Mouse (Mus musculus) kidney, adult 8-10 months (tissue): ENCODE measurements around the gene H2-Q4.
"Not testable (repeated sequence)": the region's sequence is repeated elsewhere in the genome, so short reads cannot be mapped to it uniquely, and the experiment has no call there.

ENCODE experiments used
- DNase-seq, 2 experiments: peaks; one replicate each; pipeline ENCODE4 v3.0.0; 2022

Gene H2-Q4

GRCm38 (mm10) chr17:35420206-35420810 lies 40.9 kb downstream of the H2-Q4 start:
- not testable (repeated sequence) for DNase-seq

GRCm38 (mm10) chr17:35421331-35421730 lies 41.9 kb downstream of the H2-Q4 start:
- DNase-seq, result not testable (repeated sequence)

- DNase-seq, result peak in 1 of 2 experiments; percentile 0
Observed at GRCm38 (mm10) chr17:35422360-35422759, 42.9 kb downstream of the H2-Q4 start.

- DNase-seq, result peak in 1 of 2 experiments; percentile 0
Observed at GRCm38 (mm10) chr17:35423131-35423810, 43.9 kb downstream of the H2-Q4 start.

- DNase-seq, result peak in 1 of 2 experiments; percentile 0
Observed at GRCm38 (mm10) chr17:35424106-35424505, 44.7 kb downstream of the H2-Q4 start.

- peak; percentile 78 to 79 for DNase-seq
Observed at GRCm38 (mm10) chr17:35424624-35425416, 45.4 kb downstream of the H2-Q4 start, which contains the start of gene H2-Q6. Gene H2-Q6 (plus strand): TSS chr17:35424850.

- peak in 1 of 2 experiments; percentile 11 for DNase-seq
Observed at GRCm38 (mm10) chr17:35425474-35425873, 46.1 kb downstream of the H2-Q4 start.

GRCm38 (mm10) chr17:35428883-35429282 lies 49.5 kb downstream of the H2-Q4 start:
- not testable (repeated sequence) for DNase-seq

GRCm38 (mm10) chr17:35430671-35431070 lies 51.3 kb downstream of the H2-Q4 start:
- DNase-seq, result not testable (repeated sequence)

GRCm38 (mm10) chr17:35432167-35432566 lies 52.8 kb downstream of the H2-Q4 start:
- DNase-seq, result not testable (repeated sequence)

- DNase-seq, result not testable (repeated sequence)
Observed at GRCm38 (mm10) chr17:35434836-35435235, 55.4 kb downstream of the H2-Q4 start.
